Mouse (Mus musculus) frontal cortex, postnatal 14 days (tissue): ENCODE measurements around the gene Mtmr1.
"Not testable (repeated sequence)": the region's sequence is repeated elsewhere in the genome, so short reads cannot be mapped to it uniquely, and the experiment has no call there.

Experiments used
- DNase-seq, 2 experiments: peaks; one replicate each; pipeline ENCODE4 v3.0.0; 2022; ENCODE audit warnings: low spot score in 2 of 2

Gene Mtmr1

GRCm38 (mm10) chrX:71364554-71364991, at the start of gene Mtmr1:
Gene Mtmr1, plus strand, starts transcription at chrX:71364760.
- peak; percentile 43 to 46 for DNase-seq

DNA sequence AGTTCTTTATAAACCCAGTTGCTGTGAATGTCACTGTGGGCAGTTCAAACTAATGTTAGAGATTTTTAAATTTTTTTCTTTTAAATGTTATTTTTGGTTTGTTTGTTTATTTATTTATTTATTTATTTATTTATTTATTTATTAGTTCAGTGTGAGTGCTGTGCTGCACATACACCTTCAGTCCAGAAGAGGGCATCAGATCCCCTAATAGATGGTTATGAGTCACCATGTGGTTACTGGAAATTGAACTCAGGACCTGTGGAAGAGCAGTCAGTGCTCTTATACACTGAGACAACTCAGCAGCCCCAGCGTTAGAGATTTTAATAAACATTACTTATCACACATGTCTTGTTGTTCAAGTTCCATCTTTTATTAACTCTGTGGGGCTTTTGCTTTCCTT, 12.5 kb upstream of the Mtmr1 start:
- DNase-seq, result no peak

DNA sequence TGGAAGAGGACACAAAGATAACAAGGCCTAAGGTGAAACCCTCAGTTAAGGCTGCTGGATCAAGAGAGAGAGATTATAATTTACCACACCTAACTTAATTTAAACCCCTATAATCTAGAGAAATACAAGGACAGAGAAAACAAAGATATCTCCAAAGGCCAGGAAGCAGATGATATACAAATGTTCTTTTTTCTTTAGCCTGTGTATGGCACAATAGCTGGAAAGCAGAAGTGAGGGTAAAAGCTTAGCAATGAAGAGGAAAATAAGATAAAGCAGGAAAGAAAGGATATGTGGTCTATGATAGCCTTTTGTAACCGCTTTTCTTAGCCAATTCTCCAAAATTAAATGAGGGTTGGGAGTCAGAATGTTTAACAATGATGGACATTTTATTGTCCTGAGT, 9.2 kb upstream of the Mtmr1 start:
- DNase-seq, result no peak

DNA sequence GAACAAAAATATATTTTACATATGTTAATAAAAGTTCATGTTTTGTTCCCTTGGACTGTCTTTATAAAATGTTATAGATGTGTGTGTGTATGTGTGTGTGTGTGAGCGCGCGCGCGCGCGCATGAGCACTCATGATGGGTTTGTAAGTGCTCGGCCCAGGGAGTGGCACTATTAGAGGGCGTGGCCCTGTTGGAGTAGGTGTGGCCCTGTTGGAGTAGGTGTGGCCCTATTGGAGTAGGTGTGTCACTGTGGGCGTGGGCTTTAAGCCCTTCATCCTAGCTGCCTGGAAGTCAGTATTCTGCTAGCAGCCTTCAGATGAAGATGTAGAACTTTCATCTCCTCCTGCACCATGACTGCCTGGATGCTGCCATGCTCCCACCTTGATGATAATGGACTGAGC, 2.8 kb upstream of the Mtmr1 start:
- DNase-seq, result not testable (repeated sequence)

DNA sequence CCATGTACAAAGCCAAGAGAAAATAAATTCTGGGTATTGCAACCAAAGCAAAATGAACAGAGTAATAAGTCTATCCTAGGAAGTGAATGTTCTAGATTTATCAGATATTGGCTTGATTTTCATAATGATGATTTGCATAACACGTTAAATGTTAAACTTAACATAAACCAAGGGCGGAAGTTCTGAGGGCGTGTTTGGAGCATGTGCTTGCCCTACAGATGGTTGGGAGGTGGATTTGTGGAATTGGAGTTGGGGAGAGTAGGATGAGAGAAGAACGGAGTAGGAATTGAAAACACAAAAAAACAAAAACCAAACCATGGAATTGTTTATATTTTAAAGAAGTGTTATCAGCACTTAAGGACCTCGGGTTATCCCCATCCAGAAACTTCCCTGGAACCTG, 498 bp upstream of the Mtmr1 start:
- no peak for DNase-seq

DNA sequence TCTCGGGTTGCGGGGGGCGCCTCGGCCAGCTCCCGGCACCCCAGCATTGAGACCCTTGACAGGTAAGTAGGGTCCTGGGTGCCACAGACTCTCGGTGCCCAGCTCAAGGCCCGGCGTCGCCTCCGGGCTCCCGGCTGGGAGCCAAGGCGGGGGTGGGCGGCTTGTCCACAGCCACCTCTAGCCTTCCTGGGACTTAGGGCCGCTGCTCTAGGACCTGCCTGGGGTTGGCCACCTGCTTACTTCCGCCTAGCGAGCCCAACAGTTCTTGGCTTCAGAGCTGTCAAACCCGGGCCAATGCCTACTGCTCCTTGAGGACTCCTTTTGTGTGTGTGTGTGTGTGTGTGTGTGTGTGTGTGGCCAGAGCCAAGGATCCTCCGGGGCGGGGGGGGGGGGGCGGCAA, 451 bp downstream of the Mtmr1 start:
- DNase-seq, result peak; percentile 7 to 15

DNA sequence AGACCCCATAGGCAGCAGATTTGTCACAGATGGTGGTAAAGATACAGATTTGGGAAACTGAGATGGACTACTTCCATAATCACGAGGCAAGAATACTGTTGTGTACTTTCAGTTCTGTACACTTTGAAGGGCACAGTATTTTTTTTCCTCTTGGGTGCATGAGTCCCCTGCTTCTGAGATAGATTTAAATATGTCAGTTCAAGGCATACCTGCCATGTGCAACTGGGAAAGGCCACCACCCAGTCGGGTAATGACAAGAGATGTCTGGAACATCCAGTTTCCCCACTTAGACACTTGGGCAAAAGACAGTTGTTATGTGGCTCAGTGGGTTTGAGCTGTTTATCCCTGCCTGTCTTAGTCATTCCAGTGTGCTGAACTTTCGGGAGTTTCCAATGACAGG, 950 bp downstream of the Mtmr1 start:
- no peak for DNase-seq

GRCm38 (mm10) chrX:71366973-71367372, 2.4 kb downstream of the Mtmr1 start:
- DNase-seq, result no peak

DNA sequence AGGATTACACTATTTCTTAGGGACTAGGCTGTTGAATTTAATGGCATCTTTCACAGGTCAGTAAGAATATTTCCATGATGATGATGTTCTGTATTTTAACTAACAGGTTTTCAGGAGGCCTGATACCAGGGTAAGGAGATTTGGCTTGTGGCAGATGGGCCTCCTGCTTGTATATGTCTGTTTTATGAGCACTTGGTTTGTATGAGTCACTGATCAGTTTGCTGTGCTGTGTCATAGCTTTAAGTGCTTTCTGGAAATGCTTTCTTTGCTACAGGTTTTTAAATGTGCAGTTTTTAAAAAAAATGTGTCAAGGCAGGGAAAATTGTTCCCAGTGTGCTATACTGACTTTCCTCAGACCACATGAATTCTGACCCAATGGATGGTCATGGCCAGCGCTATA, 12.2 kb downstream of the Mtmr1 start:
- DNase-seq, result no peak

DNA sequence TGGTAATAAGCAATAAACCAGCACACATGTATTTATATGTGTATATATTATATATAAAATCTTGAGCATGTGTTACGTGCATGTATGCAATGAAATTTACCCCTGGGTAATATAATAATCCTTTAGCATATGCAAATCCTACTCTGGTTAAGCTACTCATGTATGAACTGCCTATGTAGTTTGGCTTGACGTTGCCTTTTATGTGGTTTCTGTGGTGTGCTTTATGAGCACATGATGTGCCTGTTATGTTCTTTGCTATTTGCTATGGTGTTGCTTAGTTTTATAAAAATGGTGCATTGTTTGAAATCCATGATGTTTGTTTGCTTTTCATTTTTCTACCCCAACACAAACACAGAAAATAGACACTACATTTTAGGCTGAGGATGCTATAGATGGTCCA, 13.9 kb downstream of the Mtmr1 start:
- no peak for DNase-seq

GRCm38 (mm10) chrX:71381571-71381970, 17.0 kb downstream of the Mtmr1 start:
- DNase-seq, result peak in 1 of 2 experiments; percentile 10

DNA sequence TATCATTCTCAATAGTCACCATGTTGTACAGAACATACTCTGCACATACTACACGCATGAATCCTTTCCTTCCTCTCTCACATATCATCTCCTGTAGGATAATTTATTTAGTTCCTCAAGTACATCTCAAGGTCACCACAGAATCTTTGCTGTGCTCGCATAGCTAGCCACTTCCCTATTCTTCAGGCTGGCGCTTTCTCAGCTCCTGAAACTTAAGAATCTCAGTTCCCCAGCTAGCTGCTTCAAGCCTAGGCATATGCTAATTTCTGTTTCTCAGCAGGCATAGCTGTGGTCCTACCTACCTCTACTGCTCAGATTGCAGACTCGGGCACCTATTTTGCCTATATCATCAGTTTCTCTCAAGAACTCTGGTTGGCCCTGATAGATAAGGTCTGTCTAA, 31.8 kb downstream of the Mtmr1 start:
- DNase-seq, result no peak

DNA sequence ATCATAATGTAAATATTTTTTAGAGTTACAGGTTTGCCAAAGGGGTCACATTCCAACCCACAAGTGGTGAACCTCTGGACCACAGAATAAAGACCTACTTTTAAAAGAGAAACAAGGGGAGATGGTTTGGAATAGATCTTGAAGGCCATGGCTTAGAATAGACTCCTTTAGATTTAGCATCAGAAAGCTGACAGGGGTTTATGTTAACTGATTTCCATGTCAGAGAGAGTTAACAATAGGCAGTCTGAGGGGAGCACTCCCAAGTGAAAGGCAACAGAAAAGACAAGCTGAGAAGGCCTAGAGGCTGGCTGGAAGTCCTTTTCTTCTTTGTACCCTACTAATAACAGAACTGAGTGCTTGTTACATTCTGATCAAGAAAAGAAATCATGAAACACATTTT, 41.7 kb downstream of the Mtmr1 start:
- DNase-seq, result no peak

DNA sequence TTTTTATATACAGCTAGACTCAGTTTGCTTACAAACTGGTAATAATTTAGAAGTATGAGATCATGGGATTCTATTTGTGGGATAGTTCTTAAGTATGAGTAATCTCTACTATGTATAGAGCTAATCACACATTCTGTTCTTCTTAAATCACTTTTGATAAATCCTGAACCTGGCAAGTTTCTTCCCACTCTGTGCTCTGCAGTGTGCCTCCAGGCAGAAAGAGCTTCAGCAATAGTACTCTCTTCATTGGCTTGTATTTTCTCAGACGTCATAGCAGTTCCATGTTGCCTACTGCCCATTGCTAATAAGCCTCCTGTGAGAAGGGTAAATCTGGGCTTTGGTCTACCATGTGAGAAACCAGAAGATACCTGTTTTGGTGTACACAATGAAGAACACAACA, 43.8 kb downstream of the Mtmr1 start:
- no peak for DNase-seq

DNA sequence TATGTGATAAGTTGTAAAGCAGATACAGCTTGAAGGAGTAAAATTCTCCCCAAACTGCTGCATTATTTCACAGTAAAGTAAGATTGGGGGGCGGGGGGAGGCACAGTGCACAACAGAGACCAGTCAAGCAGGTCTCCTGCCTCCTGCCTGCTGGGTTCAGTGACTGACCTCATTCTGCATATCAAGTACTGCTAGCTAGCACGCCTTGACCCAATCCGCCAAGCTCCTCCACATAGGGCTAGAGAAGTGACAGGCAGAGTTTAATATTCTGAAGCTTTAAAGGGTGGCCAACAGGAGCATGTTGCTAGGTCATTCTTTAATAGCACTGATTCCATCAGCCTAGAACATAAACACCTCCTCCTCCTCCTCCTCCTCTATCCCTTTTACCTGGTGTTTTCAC, 48.2 kb downstream of the Mtmr1 start:
- no peak for DNase-seq

DNA sequence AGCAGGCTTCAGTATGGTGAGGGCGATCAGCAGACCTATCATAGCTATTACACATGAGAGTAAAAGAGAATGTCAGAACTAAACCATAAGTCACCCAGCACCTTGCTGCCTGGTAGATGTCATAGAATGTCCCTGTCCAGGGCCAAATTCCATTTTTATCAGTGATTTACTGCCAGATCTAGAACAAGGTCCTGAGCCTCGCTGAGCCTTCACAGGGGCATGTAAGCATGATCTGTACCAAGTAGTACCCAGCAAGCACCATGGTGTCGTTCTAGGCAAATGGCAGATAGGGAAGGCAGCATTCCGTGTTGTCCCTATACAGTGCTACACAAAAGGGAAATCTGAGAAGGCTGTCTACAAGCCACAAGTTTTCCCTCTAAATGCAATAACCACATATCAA, 49.1 kb downstream of the Mtmr1 start:
- no peak for DNase-seq

DNA sequence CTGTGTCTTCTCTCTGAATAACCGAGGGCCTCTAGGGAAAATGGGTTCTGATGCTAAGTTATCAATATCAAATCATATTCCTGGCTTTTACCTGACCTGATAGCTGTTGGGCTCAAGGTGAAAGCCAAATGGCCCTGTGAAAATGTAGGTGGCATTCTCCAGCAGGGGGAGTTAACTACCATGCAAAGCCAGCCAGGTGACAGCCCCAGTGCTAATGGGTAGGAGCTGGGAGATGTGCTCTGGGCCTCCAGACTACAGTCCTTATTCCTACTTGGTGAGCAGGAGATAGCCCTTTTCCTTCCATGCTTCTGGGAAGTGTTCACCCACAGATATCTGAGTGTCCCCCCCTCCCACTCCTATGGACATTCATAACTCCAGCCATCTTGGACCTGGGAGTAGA, 60.3 kb downstream of the Mtmr1 start:
- no peak for DNase-seq

GRCm38 (mm10) chrX:71425746-71426519, 61.4 kb downstream of the Mtmr1 start:
- peak; percentile 45 to 79 for DNase-seq

- no peak for DNase-seq
These were observed 62.9 kb downstream of the Mtmr1 start for GRCm38 (mm10) chrX:71427491-71427890.

DNA sequence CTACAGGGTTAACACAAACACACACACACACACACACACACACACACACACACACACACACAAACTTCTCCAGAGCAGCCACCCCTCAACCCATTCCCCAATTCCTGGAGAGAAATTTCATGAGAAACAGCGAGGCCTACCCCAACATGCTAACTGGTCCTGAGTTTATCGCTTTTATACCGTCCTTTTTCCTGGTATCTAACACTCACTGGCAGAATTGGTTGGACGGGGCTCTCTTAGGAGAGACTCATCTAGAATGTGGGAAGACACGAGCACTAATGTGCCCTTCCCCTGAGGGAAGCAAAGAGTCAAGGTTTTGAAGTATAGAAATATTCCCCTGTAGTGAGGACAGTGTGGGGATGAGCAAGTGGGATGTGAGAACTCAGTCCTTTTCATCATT, 66.3 kb downstream of the Mtmr1 start:
- no peak for DNase-seq

DNA sequence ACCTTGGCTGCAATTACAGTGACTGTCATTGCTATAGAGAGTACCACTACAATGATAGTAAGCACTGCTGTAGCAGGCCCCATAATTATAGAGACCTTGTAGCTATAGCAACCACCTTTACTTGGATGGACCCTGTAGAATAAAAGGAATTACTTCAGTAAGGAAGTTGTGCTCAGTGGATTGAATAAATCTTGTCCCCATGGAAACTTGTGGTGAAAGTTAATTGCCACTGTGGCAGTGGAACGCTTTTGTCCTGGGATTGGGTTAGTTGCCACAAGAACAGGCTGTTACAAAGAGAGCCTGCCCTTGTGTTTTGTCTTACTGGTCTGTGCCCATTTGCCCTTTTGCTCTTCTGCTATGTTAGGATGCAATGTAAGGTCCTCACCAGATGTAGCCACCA, 69.9 kb downstream of the Mtmr1 start:
- no peak for DNase-seq

DNA sequence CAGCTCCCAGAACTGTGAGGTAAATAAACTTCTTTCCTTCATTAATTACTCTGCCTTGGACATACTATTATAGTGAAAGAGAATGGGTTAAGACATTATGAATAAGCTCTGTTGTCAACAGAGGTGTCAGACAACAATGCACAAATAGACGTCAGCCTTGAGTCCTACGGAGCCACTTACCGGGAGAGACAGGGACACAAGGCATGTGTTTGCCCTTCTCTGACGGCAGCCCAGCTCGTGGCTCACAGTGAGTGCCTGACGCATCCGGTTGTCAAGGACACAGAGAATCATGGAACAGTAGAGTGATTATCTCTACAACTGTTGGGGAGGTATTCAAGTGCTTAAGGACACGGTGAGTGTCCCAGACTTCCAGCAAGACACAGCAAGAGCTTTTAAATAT, 70.3 kb downstream of the Mtmr1 start:
- DNase-seq, result no peak

DNA sequence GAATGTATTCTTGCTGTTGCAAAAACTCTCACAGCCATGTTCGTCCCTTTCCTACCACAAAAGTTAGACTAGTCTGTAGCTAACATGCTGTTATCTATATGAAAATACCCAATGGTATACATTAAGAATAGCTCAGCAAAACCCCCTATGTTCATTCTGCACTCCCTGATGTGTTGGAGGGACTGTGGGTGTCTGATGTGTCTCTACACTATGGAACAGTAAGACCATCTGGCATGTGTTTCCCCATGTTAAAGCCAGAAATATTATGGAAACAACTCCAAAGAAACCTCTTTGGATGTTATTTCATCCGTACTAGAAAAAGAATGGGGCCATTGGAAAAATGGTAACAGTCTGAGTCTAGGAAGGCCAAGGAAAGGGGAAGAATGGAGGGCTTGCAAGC, 71.0 kb downstream of the Mtmr1 start:
- no peak for DNase-seq

GRCm38 (mm10) chrX:71439473-71439872, 74.9 kb downstream of the Mtmr1 start:
- no peak for DNase-seq
